Mouse (Mus musculus): ENCODE results near the gene Ambp.

DNA sequence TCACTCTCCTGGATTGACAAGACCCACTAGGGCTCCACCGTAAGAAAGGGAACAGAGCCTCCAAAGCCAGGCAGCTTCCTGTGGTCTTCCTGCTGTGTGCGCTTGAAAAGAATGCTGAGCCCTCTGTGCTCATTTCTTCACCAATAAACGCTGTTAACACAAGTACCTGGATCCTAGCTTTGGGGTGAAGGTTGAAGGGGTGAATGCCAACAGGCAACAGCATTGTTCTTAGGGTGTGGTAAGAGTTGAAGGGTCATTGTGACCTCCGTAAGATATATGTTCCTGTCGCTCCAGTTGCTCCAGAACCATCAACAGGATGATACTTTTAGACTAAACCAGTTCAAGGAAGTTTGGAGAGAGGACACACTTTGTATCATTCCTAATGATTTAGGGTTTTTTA is at the start of gene Ambp:
- TF ChIP-seq CTCF (IDR thresholded peaks at IDR 0.05; ENCODE audit: low read depth) (no peak), EP300 (IDR thresholded peaks at IDR 0.05; ENCODE audit: low read depth) (no peak)
